Mouse (Mus musculus) hindbrain, embryonic 16.5 days (tissue): ENCODE data around the gene Fam234a. TPM values are rescaled to one million over a fixed set of nuclear protein-coding genes. Genes with fewer than 3 reads are reported as not detected.
"Not testable (repeated sequence)": the region's sequence is repeated elsewhere in the genome, so short reads cannot be mapped to it uniquely, and the experiment has no call there.

Experiments used
- ATAC-seq: fragments of 200-750 bp; cut with Nextera tagmentation; 2 replicates; pipeline ENCODE4 v1.8.0; 2017; ENCODE audit warnings: moderate TSS enrichment, moderate library complexity
- H3K27ac ChIP-seq: fragments of 300-500 bp; sonication (generic); 2 replicates; pipeline ENCODE4 v1.5.1; 2014; ENCODE audit warnings: low read depth, mild to moderate bottlenecking, control low read depth, low read length, moderate library complexity
- H3K27me3 ChIP-seq: fragments of 300-500 bp; sonication (generic); replicated peaks from 2 replicates; pipeline ENCODE4 v1.6.1; 2014; ENCODE audit warnings: low read length; ENCODE audit not compliant: control insufficient read depth, insufficient read depth
- H3K36me3 ChIP-seq: fragments of 300-500 bp; sonication (generic); 2 replicates; pipeline ENCODE4 v1.6.1; 2014; ENCODE audit warnings: mild to moderate bottlenecking, low read length, moderate library complexity, mixed read lengths; ENCODE audit not compliant: control insufficient read depth, insufficient read depth
- H3K4me1 ChIP-seq: fragments of 300-500 bp; sonication (generic); 2 replicates; pipeline ENCODE4 v1.6.1; 2014; ENCODE audit warnings: low read depth, low read length; ENCODE audit not compliant: control insufficient read depth, insufficient read depth
- H3K4me2 ChIP-seq: fragments of 300-500 bp; sonication (generic); 2 replicates; pipeline ENCODE4 v1.6.1; 2014; ENCODE audit warnings: mild to moderate bottlenecking, low read length, control low read depth, moderate library complexity
- H3K4me3 ChIP-seq: fragments of 300-500 bp; sonication (generic); 2 replicates; pipeline ENCODE4 v1.5.1; 2014; ENCODE audit warnings: mild to moderate bottlenecking, low read length, control low read depth, moderate library complexity
- H3K9ac ChIP-seq: fragments of 300-500 bp; sonication (generic); 2 replicates; pipeline ENCODE4 v1.6.1; 2014; ENCODE audit warnings: low read depth, mild to moderate bottlenecking, control low read depth, low read length, moderate library complexity
- H3K9me3 ChIP-seq: fragments of 300-500 bp; sonication (generic); 2 replicates; pipeline ENCODE4 v1.6.1; 2014; ENCODE audit warnings: mild to moderate bottlenecking, low read length, moderate library complexity; ENCODE audit not compliant: control insufficient read depth
- WGBS: fragments of 180-500 bp; shearing (Covaris S2); extraction: QIAGEN DNeasy Blood & Tissue Kit; methylation state at CpG from one replicate; pipeline ENCODE4 v1.1.7; 2014; 5-methylcytosine and 5-hydroxymethylcytosine counted together
- polyA plus RNA-seq: library from polyadenylated mRNA; unstranded; fragments of >200 nt; fragmentation: Nextera tagmentation; extraction: Ambion mirVana; gene quantifications from 2 replicates; pipeline ENCODE4 v1.2.1, GENCODE M21; 2015

Fam234a gene
- 35.9 and 39.5 TPM in 2 replicates for polyA plus RNA-seq

GRCm38 (mm10) chr17:26244101-26244841 lies at the start of gene Fam234a:
Fam234a (minus strand) TSS chr17:26244242.
- Histone ChIP-seq H3K9me3 (no peaks in the 10 kb centered on the region), H3K4me3 (peak within 1 kb of the TSS; percentile 64), H3K36me3 (no peaks in the 10 kb centered on the region), H3K9ac (peak within 1 kb of the TSS; percentile 72), H3K4me1 (peaks cover 10% of the 10 kb centered on the region), H3K4me2 (peak within 1 kb of the TSS; percentile 78), H3K27me3 (no peaks in the 10 kb centered on the region), H3K27ac (peak within 1 kb of the TSS; percentile 73)
- ATAC-seq: peak; percentile 97
- 5% methylated on average over 31 of the region's 33 CpGs for WGBS

GRCm38 (mm10) chr17:26289475-26289874 lies 45.4 kb upstream of the Fam234a start:
- no peak for ATAC-seq
- H3K27ac ChIP-seq: no peak overlapping the region
- 91% methylated on average over 4 of the region's 4 CpGs for WGBS
- H3K9ac ChIP-seq: no peak overlapping the region
- peaks cover 2% of the 10 kb centered on the region; the same call in 1 of the 2 replicates for H3K9me3 ChIP-seq
- H3K36me3 ChIP-seq: peaks cover 35% of the 10 kb centered on the region
- H3K4me1 ChIP-seq: no peaks in the 10 kb centered on the region
- H3K27me3 ChIP-seq: no peaks in the 10 kb centered on the region
- H3K4me3 ChIP-seq: no peak overlapping the region
- H3K4me2 ChIP-seq: no peak overlapping the region

- Histone ChIP-seq H3K9me3 (no peaks in the 10 kb centered on the region), H3K4me3 (no peak overlapping the region), H3K27me3 (no peaks in the 10 kb centered on the region), H3K36me3 (peaks cover 58% of the 10 kb centered on the region), H3K4me1 (no peaks in the 10 kb centered on the region), H3K4me2 (no peak overlapping the region), H3K27ac (no peak overlapping the region), H3K9ac (no peak overlapping the region)
- 85% methylated on average over 8 of the region's 8 CpGs for WGBS
- ATAC-seq: no peak
These were observed 42.3 kb upstream of the Fam234a start for GRCm38 (mm10) chr17:26286199-26286955.

GRCm38 (mm10) chr17:26276711-26277110 lies 32.7 kb upstream of the Fam234a start:
- no peak for ATAC-seq
- no peaks in the 10 kb centered on the region for H3K27me3 ChIP-seq
- H3K9me3 ChIP-seq: no peaks in the 10 kb centered on the region
- H3K36me3 ChIP-seq: peaks cover 49% of the 10 kb centered on the region
- H3K4me2 ChIP-seq: no peak overlapping the region
- H3K9ac ChIP-seq: no peak overlapping the region
- no peak overlapping the region for H3K27ac ChIP-seq
- WGBS: 96% methylated on average over 4 of the region's 4 CpGs
- no peaks in the 10 kb centered on the region for H3K4me1 ChIP-seq
- no peak overlapping the region for H3K4me3 ChIP-seq

- Histone ChIP-seq H3K4me3 (no peak overlapping the region), H3K4me1 (no peaks in the 10 kb centered on the region), H3K27me3 (no peaks in the 10 kb centered on the region), H3K9me3 (no peaks in the 10 kb centered on the region), H3K27ac (no peak overlapping the region), H3K36me3 (peaks cover 43% of the 10 kb centered on the region), H3K4me2 (no peak overlapping the region), H3K9ac (no peak overlapping the region)
- WGBS: 87% methylated on average over 13 of the region's 13 CpGs
- ATAC-seq: no peak
These were observed 31.9 kb upstream of the Fam234a start for GRCm38 (mm10) chr17:26275933-26276332.

- no peak overlapping the region for H3K4me3 ChIP-seq
- ATAC-seq: no peak
- H3K4me2 ChIP-seq: no peak overlapping the region
- H3K27ac ChIP-seq: no peak overlapping the region
- no peaks in the 10 kb centered on the region for H3K4me1 ChIP-seq
- H3K36me3 ChIP-seq: peaks cover 31% of the 10 kb centered on the region
- no peak overlapping the region for H3K9ac ChIP-seq
- 92% methylated on average over 3 of the region's 3 CpGs for WGBS
- no peaks in the 10 kb centered on the region for H3K27me3 ChIP-seq
- H3K9me3 ChIP-seq: no peaks in the 10 kb centered on the region
These were observed 28.5 kb upstream of the Fam234a start for GRCm38 (mm10) chr17:26272586-26272985.

GRCm38 (mm10) chr17:26269577-26269976 lies 25.5 kb upstream of the Fam234a start:
- 92% methylated on average over 10 of the region's 10 CpGs for WGBS
- H3K27ac ChIP-seq, H3K9ac ChIP-seq, H3K4me1 ChIP-seq, H3K9me3 ChIP-seq, H3K4me2 ChIP-seq, H3K4me3 ChIP-seq, ATAC-seq, H3K27me3 ChIP-seq: not testable (repeated sequence)
- H3K36me3 ChIP-seq: peaks cover 36% of the 10 kb centered on the region

- ATAC-seq: no peak
- H3K9ac ChIP-seq: no peak overlapping the region
- 81% methylated on average over 1 of the region's 1 CpGs for whole genome bisulfite sequencing
- H3K4me3 ChIP-seq: no peak overlapping the region
- H3K4me2 ChIP-seq: no peak overlapping the region
- no peak overlapping the region for H3K27ac ChIP-seq
- no peaks in the 10 kb centered on the region for H3K4me1 ChIP-seq
- H3K9me3 ChIP-seq: no peaks in the 10 kb centered on the region
- H3K36me3 ChIP-seq: peaks cover 36% of the 10 kb centered on the region
- H3K27me3 ChIP-seq: no peaks in the 10 kb centered on the region
These were observed 24.8 kb upstream of the Fam234a start for GRCm38 (mm10) chr17:26268851-26269250.

- no peak overlapping the region for H3K27ac ChIP-seq
- H3K9ac ChIP-seq: no peak overlapping the region
- no peaks in the 10 kb centered on the region for H3K4me1 ChIP-seq
- no peaks in the 10 kb centered on the region for H3K9me3 ChIP-seq
- H3K27me3 ChIP-seq: no peaks in the 10 kb centered on the region
- no peak overlapping the region for H3K4me2 ChIP-seq
- H3K36me3 ChIP-seq: peaks cover 39% of the 10 kb centered on the region
- no peak overlapping the region for H3K4me3 ChIP-seq
- no peak for ATAC-seq
- WGBS: 98% methylated on average over 3 of the region's 3 CpGs
These were observed 18.3 kb upstream of the Fam234a start for GRCm38 (mm10) chr17:26262384-26262783.
